Mouse (Mus musculus) lung, embryonic 14.5 days (tissue): Measurements from ENCODE around the gene Tmem255b. TPM values are rescaled to one million over a fixed set of nuclear protein-coding genes. Genes with fewer than 3 reads are reported as not detected.
A peak's percentile ranks its signal among the peaks of the same experiment; 100 is the strongest.

ENCODE experiments used
- ATAC-seq: fragments of 200-750 bp; cut with Nextera tagmentation; 2 replicates; pipeline ENCODE4 v1.8.0; 2017; ENCODE audit warnings: mild to moderate bottlenecking, moderate TSS enrichment, moderate library complexity; ENCODE audit not compliant: insufficient read depth
- DNase-seq: peaks from one replicate; pipeline ENCODE4 v3.0.0-alpha.2; 2015
- H3K27ac ChIP-seq: fragments of 300-500 bp; sonication (generic); 2 replicates; pipeline ENCODE4 v1.5.1; 2014; ENCODE audit warnings: low read depth, mild to moderate bottlenecking, moderate library complexity
- H3K27me3 ChIP-seq: fragments of 300-500 bp; sonication (generic); 2 replicates; pipeline ENCODE4 v1.6.1; 2014; ENCODE audit warnings: low read length, control low read depth; ENCODE audit not compliant: insufficient read depth
- H3K36me3 ChIP-seq: fragments of 300-500 bp; sonication (generic); 2 replicates; pipeline ENCODE4 v1.6.1; 2014; ENCODE audit warnings: control low read depth; ENCODE audit not compliant: insufficient read depth
- H3K4me1 ChIP-seq: fragments of 300-500 bp; sonication (generic); 2 replicates; pipeline ENCODE4 v1.6.1; 2014; ENCODE audit warnings: antibody characterized with exemption, control low read depth; ENCODE audit not compliant: insufficient read depth
- H3K4me2 ChIP-seq: fragments of 300-500 bp; sonication (generic); 2 replicates; pipeline ENCODE4 v1.6.1; 2014; ENCODE audit warnings: mild to moderate bottlenecking
- H3K4me3 ChIP-seq: fragments of 300-500 bp; sonication (generic); 2 replicates; pipeline ENCODE4 v1.5.1; 2014; ENCODE audit warnings: low read depth, low read length
- H3K9ac ChIP-seq: fragments of 300-500 bp; sonication (generic); 2 replicates; pipeline ENCODE4 v1.6.1; 2014
- H3K9me3 ChIP-seq: fragments of 300-500 bp; sonication (generic); 2 replicates; pipeline ENCODE4 v1.6.1; 2016; ENCODE audit warnings: low read depth, low read length, control low read depth
- CTCF ChIP-seq: IDR thresholded peaks from 2 replicates; pipeline ENCODE4 v1.5.1; 2016; ENCODE audit warnings: antibody characterized with exemption, low read depth
- whole genome bisulfite sequencing: fragments of 180-500 bp; shearing (Covaris S2); extraction: QIAGEN DNeasy Blood & Tissue Kit; methylation state at CpG from one replicate; pipeline ENCODE4 v1.1.7; 2014; 5-methylcytosine and 5-hydroxymethylcytosine counted together
- polyA plus RNA-seq: library from polyadenylated mRNA; unstranded; fragments of >200 nt; fragmentation: Nextera tagmentation; extraction: Ambion mirVana; gene quantifications from 2 replicates; pipeline ENCODE4 v1.2.1, GENCODE M21; 2014

Gene Tmem255b
- polyA plus RNA-seq, 1 experiment from 2014 or later, result 0.59 TPM

GRCm38 (mm10) chr8:13427351-13427750 lies 7.6 kb upstream of the Tmem255b start:
- no peak overlapping the region for H3K4me2 ChIP-seq
- H3K9ac ChIP-seq, result no peak overlapping the region
- no peak for TF ChIP-seq CTCF
- DNase-seq (peak; percentile 35), ATAC-seq (no peak)
- no peaks in the 10 kb centered on the region for H3K9me3 ChIP-seq
- no peaks in the 10 kb centered on the region for H3K36me3 ChIP-seq
- H3K27ac ChIP-seq, result no peak overlapping the region
- H3K4me3 ChIP-seq, result no peak overlapping the region
- no peaks in the 10 kb centered on the region for H3K27me3 ChIP-seq
- WGBS, result 57% methylated on average over 6 of the region's 6 CpGs
- H3K4me1 ChIP-seq, result no peaks in the 10 kb centered on the region

GRCm38 (mm10) chr8:13428156-13428555 lies 6.8 kb upstream of the Tmem255b start:
- ATAC-seq (no peak), DNase-seq (no peak)
- H3K27me3 ChIP-seq, result no peaks in the 10 kb centered on the region
- no peak overlapping the region; the same call in 1 of the 2 replicates for H3K27ac ChIP-seq
- H3K4me3 ChIP-seq, result no peak overlapping the region
- no peaks in the 10 kb centered on the region for H3K9me3 ChIP-seq
- H3K4me1 ChIP-seq, result no peaks in the 10 kb centered on the region
- H3K36me3 ChIP-seq, result no peaks in the 10 kb centered on the region
- H3K4me2 ChIP-seq, result no peak overlapping the region
- TF ChIP-seq CTCF, result no peak
- H3K9ac ChIP-seq, result no peak overlapping the region
- 77% methylated on average over 9 of the region's 9 CpGs for WGBS

GRCm38 (mm10) chr8:13430412-13430811 lies 4.6 kb upstream of the Tmem255b start:
- WGBS, result 72% methylated on average over 7 of the region's 7 CpGs
- no peak overlapping the region for H3K27ac ChIP-seq
- H3K9ac ChIP-seq, result no peak overlapping the region
- H3K9me3 ChIP-seq, result no peaks in the 10 kb centered on the region
- no peaks in the 10 kb centered on the region for H3K4me1 ChIP-seq
- no peak for TF ChIP-seq CTCF
- H3K4me2 ChIP-seq, result no peak overlapping the region
- no peak overlapping the region for H3K4me3 ChIP-seq
- DNase-seq (no peak), ATAC-seq (no peak)
- peaks cover 13% of the 10 kb centered on the region; the same call in 1 of the 2 replicates for H3K27me3 ChIP-seq
- no peaks in the 10 kb centered on the region for H3K36me3 ChIP-seq

- H3K36me3 ChIP-seq, result no peaks in the 10 kb centered on the region
- no peak for ATAC-seq
- TF ChIP-seq CTCF, result no peak
Measured at GRCm38 (mm10) chr8:13430866-13431265, 4.1 kb upstream of the Tmem255b start.

GRCm38 (mm10) chr8:13433130-13433529 lies 1.9 kb upstream of the Tmem255b start:
- no peaks in the 10 kb centered on the region for H3K36me3 ChIP-seq
- ATAC-seq (no peak), DNase-seq (no peak)
- no peak overlapping the region for H3K4me3 ChIP-seq
- no peaks in the 10 kb centered on the region for H3K9me3 ChIP-seq
- no peak overlapping the region for H3K27ac ChIP-seq
- 67% methylated on average over 5 of the region's 5 CpGs for WGBS
- H3K4me2 ChIP-seq, result no peak overlapping the region
- no peaks in the 10 kb centered on the region for H3K4me1 ChIP-seq
- H3K9ac ChIP-seq, result no peak overlapping the region
- TF ChIP-seq CTCF, result no peak
- peaks cover 21% of the 10 kb centered on the region for H3K27me3 ChIP-seq

More at GRCm38 (mm10) chr8:13430866-13431265, 4.1 kb upstream of the Tmem255b start:
- Histone ChIP-seq H3K27me3 (peaks cover 16% of the 10 kb centered on the region), H3K9ac (no peak overlapping the region), H3K4me1 (no peaks in the 10 kb centered on the region), H3K27ac (no peak overlapping the region), H3K9me3 (no peaks in the 10 kb centered on the region), H3K4me2 (no peak overlapping the region), H3K4me3 (no peak overlapping the region)
- DNase-seq, result no peak

DNA sequence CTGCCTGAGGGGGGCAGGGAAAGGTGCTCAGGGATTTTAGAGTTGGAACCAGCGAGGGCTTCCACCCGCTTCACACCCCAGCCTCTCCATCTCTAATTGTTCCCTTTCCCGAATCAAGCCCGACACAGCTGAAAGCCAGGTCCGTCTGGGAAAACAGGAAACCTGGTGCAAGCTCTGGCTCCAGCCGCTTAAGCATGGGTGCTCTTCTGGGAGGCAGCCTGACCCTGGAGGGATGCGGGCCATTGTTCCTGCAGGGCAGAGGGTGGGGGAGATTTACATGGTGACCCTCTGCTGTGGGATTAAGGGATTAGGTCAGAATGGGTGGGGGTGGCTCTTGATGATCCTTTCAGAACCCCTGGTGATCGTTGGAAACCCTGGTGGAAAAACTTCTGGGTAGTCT lies 1.1 kb downstream of the Tmem255b start:
- DNase-seq, result no peak
- ATAC-seq, result no peak
- H3K4me2 ChIP-seq, result no peak overlapping the region
- H3K9ac ChIP-seq, result no peak overlapping the region
- no peaks in the 10 kb centered on the region for H3K4me1 ChIP-seq
- H3K36me3 ChIP-seq, result no peaks in the 10 kb centered on the region
- peaks cover 21% of the 10 kb centered on the region for H3K27me3 ChIP-seq
- no peak for TF ChIP-seq CTCF
- 13% methylated on average over 8 of the region's 8 CpGs for WGBS
- H3K27ac ChIP-seq, result no peak overlapping the region
- no peak overlapping the region for H3K4me3 ChIP-seq
- no peaks in the 10 kb centered on the region for H3K9me3 ChIP-seq

- Histone ChIP-seq H3K36me3 (no peaks in the 10 kb centered on the region), H3K27me3 (peaks cover 21% of the 10 kb centered on the region), H3K9me3 (no peaks in the 10 kb centered on the region), H3K4me1 (no peaks in the 10 kb centered on the region), H3K27ac (no peak overlapping the region), H3K4me2 (no peak overlapping the region), H3K9ac (no peak overlapping the region), H3K4me3 (no peak overlapping the region)
- ATAC-seq (no peak), DNase-seq (no peak)
- 77% methylated on average over 2 of the region's 2 CpGs for WGBS
- TF ChIP-seq CTCF, result no peak
Measured at GRCm38 (mm10) chr8:13437531-13437930, 2.5 kb downstream of the Tmem255b start.

DNA sequence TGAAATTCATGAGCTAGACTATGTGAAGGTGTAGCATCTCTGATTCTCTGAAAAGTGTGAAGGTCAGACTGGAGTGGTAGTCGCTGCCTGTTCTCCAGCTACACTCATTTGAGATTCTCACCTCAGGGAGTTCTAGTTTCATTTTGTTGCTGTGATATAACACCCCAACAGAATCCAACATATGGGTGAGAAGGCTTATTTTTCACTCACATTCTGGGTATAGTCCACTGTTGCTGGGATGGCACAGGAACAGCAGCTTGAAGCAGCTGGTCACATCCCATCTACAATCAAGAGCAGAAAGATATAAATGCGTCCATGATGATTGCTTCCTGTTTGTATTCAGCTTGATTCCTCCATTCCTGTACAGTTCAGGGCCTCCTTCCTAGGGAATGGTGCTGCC lies 7.2 kb downstream of the Tmem255b start:
- H3K4me1 ChIP-seq, result no peaks in the 10 kb centered on the region
- ATAC-seq, result no peak
- H3K9ac ChIP-seq, result no peak overlapping the region
- no peaks in the 10 kb centered on the region for H3K27me3 ChIP-seq
- DNase-seq, result no peak
- H3K4me3 ChIP-seq, result no peak overlapping the region
- H3K27ac ChIP-seq, result no peak overlapping the region
- no peaks in the 10 kb centered on the region for H3K36me3 ChIP-seq
- no peak for TF ChIP-seq CTCF
- no peak overlapping the region for H3K4me2 ChIP-seq
- no peaks in the 10 kb centered on the region for H3K9me3 ChIP-seq
- 78% methylated on average over 2 of the region's 2 CpGs for WGBS
